Mouse (Mus musculus): ENCODE measurements around the gene Cnnm2. TPM values are rescaled to one million over a fixed set of nuclear protein-coding genes. Genes with fewer than 3 reads are reported as not detected.

Gene Cnnm2
- polyA plus RNA-seq, 1 experiment = 7.4 TPM

GRCm38 (mm10) chr19:46899871-46900270 is 138.5 kb downstream of the Cnnm2 start:
- 87% methylated on average over 5 of the region's 5 CpGs for WGBS
- DNase-seq = no peak
- Histone ChIP-seq H3K4me3 (ENCODE audit: control insufficient read depth, insufficient read depth, low read length) (no peak overlapping the region), H3K27me3 (ENCODE audit: control insufficient read depth, insufficient read depth, low read length) (no peaks in the 10 kb centered on the region), H3K27ac (ENCODE audit: control insufficient read depth, insufficient read depth, low read length) (no peak overlapping the region), H3K36me3 (ENCODE audit: control insufficient read depth, insufficient read depth, low read length) (peaks cover 35% of the 10 kb centered on the region), H3K4me1 (replicated peaks; ENCODE audit: control insufficient read depth, insufficient read depth, low read length) (peaks cover 7% of the 10 kb centered on the region)
- TF ChIP-seq CTCF (IDR thresholded peaks at IDR 0.05; ENCODE audit: borderline replicate concordance, control insufficient read depth, extremely low read depth, insufficient read depth, low read length, poor library complexity) (no peak), POLR2A (IDR thresholded peaks at IDR 0.05; ENCODE audit: control insufficient read depth, extremely low read depth, insufficient read depth, low read length, poor library complexity) (no peak)

- Histone ChIP-seq H3K4me1 (replicated peaks; ENCODE audit: control insufficient read depth, insufficient read depth, low read length) (peaks cover 7% of the 10 kb centered on the region), H3K27me3 (ENCODE audit: control insufficient read depth, insufficient read depth, low read length) (no peaks in the 10 kb centered on the region), H3K4me3 (ENCODE audit: control insufficient read depth, insufficient read depth, low read length) (no peak overlapping the region), H3K36me3 (ENCODE audit: control insufficient read depth, insufficient read depth, low read length) (peaks cover 31% of the 10 kb centered on the region), H3K27ac (ENCODE audit: control insufficient read depth, insufficient read depth, low read length) (no peak overlapping the region)
- no peak for DNase-seq
- no peak for TF ChIP-seq CTCF (IDR thresholded peaks at IDR 0.05; ENCODE audit: borderline replicate concordance, control insufficient read depth, extremely low read depth, insufficient read depth, low read length, poor library complexity)
- no peak for TF ChIP-seq POLR2A (IDR thresholded peaks at IDR 0.05; ENCODE audit: control insufficient read depth, extremely low read depth, insufficient read depth, low read length, poor library complexity)
- WGBS = 97% methylated on average over 6 of the region's 6 CpGs
Observed at GRCm38 (mm10) chr19:46900786-46901185, 139.4 kb downstream of the Cnnm2 start.

GRCm38 (mm10) chr19:46901323-46901722 is 139.9 kb downstream of the Cnnm2 start:
- H3K4me1 ChIP-seq (replicated peaks; ENCODE audit: control insufficient read depth, insufficient read depth, low read length) = peaks cover 7% of the 10 kb centered on the region
- TF ChIP-seq CTCF (IDR thresholded peaks at IDR 0.05; ENCODE audit: borderline replicate concordance, control insufficient read depth, extremely low read depth, insufficient read depth, low read length, poor library complexity) (no peak), POLR2A (IDR thresholded peaks at IDR 0.05; ENCODE audit: control insufficient read depth, extremely low read depth, insufficient read depth, low read length, poor library complexity) (no peak)
- no peak overlapping the region for H3K27ac ChIP-seq (ENCODE audit: control insufficient read depth, insufficient read depth, low read length)
- no peaks in the 10 kb centered on the region for H3K27me3 ChIP-seq (ENCODE audit: control insufficient read depth, insufficient read depth, low read length)
- no peak overlapping the region for H3K4me3 ChIP-seq (ENCODE audit: control insufficient read depth, insufficient read depth, low read length)
- no peak for DNase-seq
- 92% methylated on average over 5 of the region's 5 CpGs for WGBS
- H3K36me3 ChIP-seq (ENCODE audit: control insufficient read depth, insufficient read depth, low read length) = peaks cover 28% of the 10 kb centered on the region

- peaks cover 10% of the 10 kb centered on the region for H3K36me3 ChIP-seq (ENCODE audit: control insufficient read depth, insufficient read depth, low read length)
- no peak overlapping the region for H3K27ac ChIP-seq (ENCODE audit: control insufficient read depth, insufficient read depth, low read length)
- no peak overlapping the region for H3K4me3 ChIP-seq (ENCODE audit: control insufficient read depth, insufficient read depth, low read length)
- 97% methylated on average over 5 of the region's 5 CpGs for WGBS
- no peak for DNase-seq
- no peak for TF ChIP-seq CTCF (IDR thresholded peaks at IDR 0.05; ENCODE audit: borderline replicate concordance, control insufficient read depth, extremely low read depth, insufficient read depth, low read length, poor library complexity)
- TF ChIP-seq POLR2A (IDR thresholded peaks at IDR 0.05; ENCODE audit: control insufficient read depth, extremely low read depth, insufficient read depth, low read length, poor library complexity) = no peak
- peaks cover 7% of the 10 kb centered on the region for H3K4me1 ChIP-seq (replicated peaks; ENCODE audit: control insufficient read depth, insufficient read depth, low read length)
- no peaks in the 10 kb centered on the region for H3K27me3 ChIP-seq (ENCODE audit: control insufficient read depth, insufficient read depth, low read length)
Observed at GRCm38 (mm10) chr19:46903379-46903778, 142.0 kb downstream of the Cnnm2 start.

- DNase-seq = no peak
- TF ChIP-seq CTCF (IDR thresholded peaks at IDR 0.05; ENCODE audit: borderline replicate concordance, control insufficient read depth, extremely low read depth, insufficient read depth, low read length, poor library complexity) (no peak), POLR2A (IDR thresholded peaks at IDR 0.05; ENCODE audit: control insufficient read depth, extremely low read depth, insufficient read depth, low read length, poor library complexity) (no peak)
- peaks cover 5% of the 10 kb centered on the region for H3K36me3 ChIP-seq (ENCODE audit: control insufficient read depth, insufficient read depth, low read length)
- H3K4me1 ChIP-seq (replicated peaks; ENCODE audit: control insufficient read depth, insufficient read depth, low read length) = no peaks in the 10 kb centered on the region
- 100% methylated on average over 1 of the region's 1 CpGs for WGBS
- H3K4me3 ChIP-seq (ENCODE audit: control insufficient read depth, insufficient read depth, low read length) = no peak overlapping the region
- no peaks in the 10 kb centered on the region for H3K27me3 ChIP-seq (ENCODE audit: control insufficient read depth, insufficient read depth, low read length)
- H3K27ac ChIP-seq (ENCODE audit: control insufficient read depth, insufficient read depth, low read length) = no peak overlapping the region
Observed at GRCm38 (mm10) chr19:46904907-46905306, 143.5 kb downstream of the Cnnm2 start.

- H3K27ac ChIP-seq (ENCODE audit: control insufficient read depth, insufficient read depth, low read length) = no peak overlapping the region
- no peaks in the 10 kb centered on the region for H3K4me1 ChIP-seq (replicated peaks; ENCODE audit: control insufficient read depth, insufficient read depth, low read length)
- TF ChIP-seq POLR2A (IDR thresholded peaks at IDR 0.05; ENCODE audit: control insufficient read depth, extremely low read depth, insufficient read depth, low read length, poor library complexity) (no peak), CTCF (IDR thresholded peaks at IDR 0.05; ENCODE audit: borderline replicate concordance, control insufficient read depth, extremely low read depth, insufficient read depth, low read length, poor library complexity) (no peak)
- no peaks in the 10 kb centered on the region for H3K27me3 ChIP-seq (ENCODE audit: control insufficient read depth, insufficient read depth, low read length)
- no peak overlapping the region for H3K4me3 ChIP-seq (ENCODE audit: control insufficient read depth, insufficient read depth, low read length)
- DNase-seq = no peak
- peaks cover 5% of the 10 kb centered on the region for H3K36me3 ChIP-seq (ENCODE audit: control insufficient read depth, insufficient read depth, low read length)
Observed at GRCm38 (mm10) chr19:46905383-46905782, 144.0 kb downstream of the Cnnm2 start.

GRCm38 (mm10) chr19:46905971-46906370 is 144.6 kb downstream of the Cnnm2 start:
- no peak for TF ChIP-seq CTCF (IDR thresholded peaks at IDR 0.05; ENCODE audit: borderline replicate concordance, control insufficient read depth, extremely low read depth, insufficient read depth, low read length, poor library complexity)
- TF ChIP-seq POLR2A (IDR thresholded peaks at IDR 0.05; ENCODE audit: control insufficient read depth, extremely low read depth, insufficient read depth, low read length, poor library complexity) = no peak
- H3K27me3 ChIP-seq (ENCODE audit: control insufficient read depth, insufficient read depth, low read length) = no peaks in the 10 kb centered on the region
- 98% methylated on average over 4 of the region's 4 CpGs for WGBS
- H3K4me3 ChIP-seq (ENCODE audit: control insufficient read depth, insufficient read depth, low read length) = no peak overlapping the region
- H3K36me3 ChIP-seq (ENCODE audit: control insufficient read depth, insufficient read depth, low read length) = peaks cover 5% of the 10 kb centered on the region
- H3K27ac ChIP-seq (ENCODE audit: control insufficient read depth, insufficient read depth, low read length) = no peak overlapping the region
- DNase-seq = no peak
- no peaks in the 10 kb centered on the region for H3K4me1 ChIP-seq (replicated peaks; ENCODE audit: control insufficient read depth, insufficient read depth, low read length)
